Mouse (Mus musculus) E14TG2a.4 (cell line): Measurements from ENCODE around the gene Mcub.

Experiments used
- CTCF ChIP-seq: conservative IDR thresholded peaks from 2 replicates; pipeline ENCODE4 v1.5.1; 2014; ENCODE audit warnings: low read length
- NANOG ChIP-seq: IDR thresholded peaks from 2 replicates; pipeline ENCODE4 v1.6.1; 2014; ENCODE audit warnings: borderline replicate concordance, low read length, mixed read lengths
- POU5F1 ChIP-seq: IDR thresholded peaks from 2 replicates; pipeline ENCODE4 v1.6.1; 2014; ENCODE audit warnings: low read length, borderline replicate concordance

DNA sequence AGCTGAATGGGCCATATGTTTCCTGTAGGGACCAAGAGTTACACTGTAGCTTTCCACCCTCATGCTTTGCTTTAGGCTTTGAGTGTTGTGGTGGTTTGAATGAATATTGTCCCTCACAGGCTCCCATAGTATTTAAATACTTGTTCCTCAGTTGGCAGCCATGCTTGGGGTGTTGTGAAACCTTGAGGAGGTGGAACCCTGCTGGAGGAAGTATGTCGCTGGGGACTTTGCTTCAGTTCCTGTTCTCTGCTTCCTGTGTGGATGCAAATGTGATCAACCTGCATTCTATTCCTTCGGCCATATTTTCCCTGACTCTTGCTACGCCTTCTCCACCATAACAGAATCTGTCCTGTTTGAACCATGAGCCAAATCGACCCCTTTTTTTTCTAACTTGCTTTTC lies 16.7 kb downstream of the Mcub start:
- no peak for TF ChIP-seq CTCF
- TF ChIP-seq NANOG: no peak
- no peak for TF ChIP-seq POU5F1
